Mouse (Mus musculus) spleen, postnatal 0 days (tissue): ENCODE measurements around the gene Mycl. TPM values are rescaled to one million over a fixed set of nuclear protein-coding genes. Genes with fewer than 3 reads are reported as not detected.

Source experiments
- polyA plus RNA-seq: library from polyadenylated mRNA; unstranded; fragments of >200 nt; fragmentation: Nextera tagmentation; extraction: Ambion mirVana; gene quantifications from 2 replicates; pipeline ENCODE4 v1.2.1, GENCODE M21; 2015

The Mycl gene
- 0.99 and 1.3 TPM in 2 replicates for polyA plus RNA-seq

DNA sequence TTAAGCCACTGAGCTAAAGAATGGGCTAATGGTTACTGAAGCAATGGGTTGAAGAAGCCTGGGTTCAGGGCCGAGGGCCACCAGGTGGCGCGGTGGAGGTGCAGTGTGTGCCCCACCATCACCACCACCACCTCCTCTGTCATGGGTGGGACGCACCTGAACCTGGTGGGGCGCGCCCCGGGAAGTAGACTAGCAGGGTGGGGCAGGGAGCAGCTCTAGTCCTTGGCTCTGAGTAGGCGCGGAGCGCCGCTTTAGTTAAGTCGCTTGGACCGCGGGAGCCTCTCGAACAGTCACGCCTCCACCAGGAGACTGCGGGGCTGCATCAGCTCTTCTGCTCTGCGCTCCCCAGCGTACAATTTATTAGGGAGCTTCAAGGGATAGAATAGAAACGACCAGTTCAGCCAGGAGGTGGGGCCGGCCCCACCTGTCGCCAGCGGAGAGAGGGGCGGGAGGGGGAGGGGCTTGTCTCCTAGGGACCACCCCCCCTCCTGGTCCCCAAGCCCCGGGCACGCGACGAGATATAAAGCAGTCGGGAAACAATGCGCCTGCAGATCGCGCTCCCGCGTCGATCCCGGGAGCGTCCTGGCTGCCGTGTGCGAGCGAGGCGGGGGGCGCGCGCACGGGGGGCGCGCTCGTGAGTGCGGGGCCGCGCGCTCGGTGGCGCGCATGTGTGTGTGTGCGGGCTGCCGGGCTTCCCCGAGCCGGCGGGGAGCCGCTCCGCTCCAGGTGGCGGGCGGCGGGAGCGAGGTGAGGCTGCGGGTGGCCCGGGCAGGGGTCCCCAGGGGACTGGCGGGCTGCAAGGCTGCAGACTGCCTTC is at the start of gene Mycl:
TSS of gene Mycl (plus strand) at position 249 of the 817 bp plus-strand sequence.

GRCm38 (mm10) chr4:122961100-122961567 is 34.3 kb upstream of the Mycl start, which contains the start of gene Mfsd2a:
Gene Mfsd2a, minus strand, starts transcription at chr4:122961188.

GRCm38 (mm10) chr4:123016451-123016957 is 21.1 kb downstream of the Mycl start, which contains the start of gene Trit1:
Gene Trit1, plus strand, starts transcription at chr4:123016597.

Other genes starting within 250 kb of the Mycl start
- 32.2 and 40.5 TPM in 2 replicates for gene Ppt1, start 159.4 kb upstream of the Mycl start, polyA plus RNA-seq
- gene Cap1, start 109.6 kb upstream of the Mycl start, polyA plus RNA-seq, result 41.7 and 50.1 TPM in 2 replicates
- 0.16 TPM in 1 of 2 replicates, not detected in the other for gene Mfsd2a, start 34.5 kb upstream of the Mycl start, polyA plus RNA-seq
- gene Trit1, start 20.9 kb downstream of the Mycl start, polyA plus RNA-seq, result 7.3 and 7.5 TPM in 2 replicates
- 0.05 and 0.17 TPM in 2 replicates for gene Bmp8b, start 109.5 kb downstream of the Mycl start, polyA plus RNA-seq
- gene Oxct2b, start 120.6 kb downstream of the Mycl start, polyA plus RNA-seq, result not detected in 2 replicates
- gene Ppie, start 144.3 kb downstream of the Mycl start, polyA plus RNA-seq, result 53.8 and 56.7 TPM in 2 replicates
- not detected in 2 replicates for gene Hpcal4, start 187.6 kb downstream of the Mycl start, polyA plus RNA-seq
- gene Nt5c1a, start 205.9 kb downstream of the Mycl start, polyA plus RNA-seq, result not detected in 2 replicates
- 2.0 and 4.0 TPM in 2 replicates for gene Heyl, start 237.9 kb downstream of the Mycl start, polyA plus RNA-seq